In genomic region chr1:181889670-181890069, GRCm38 (mm10) we compare ENCODE assay signal across 20 mouse cellular contexts.
"Had no signal": no experiment of that assay in that cellular context is flagged by ENCODE, and none has a peak within 500 bp of the region (broad histone marks: within the 10 kb centered on the region; RNA-seq: fewer than 3 reads in every experiment).

No protein-coding gene starts in this region.

- H3K27me3 ChIP-seq: heart, embryonic 13.5 days; heart, embryonic 15.5 days; hindbrain, embryonic 12.5 days; intestine, embryonic 15.5 days; limb, embryonic 13.5 days; limb, embryonic 15.5 days had no signal

- DNase-seq: gastrocnemius, adult 2 months; gastrocnemius, postnatal 10 days; gastrocnemius, postnatal 25 days; heart, adult 2 months; heart, postnatal 4 days; kidney, adult 18-20 months; kidney, adult 8-10 months; kidney, postnatal 10 days; kidney, postnatal 25 days; kidney, postnatal 4 days; left cerebral cortex, postnatal 4 days had no signal

- H3K9me3 ChIP-seq: heart, embryonic 13.5 days; heart, embryonic 15.5 days; hindbrain, embryonic 10.5 days; hindbrain, embryonic 12.5 days; intestine, embryonic 15.5 days; limb, embryonic 13.5 days; limb, embryonic 15.5 days had no signal

- H3K4me2 ChIP-seq: heart, embryonic 15.5 days; hindbrain, embryonic 12.5 days; limb, embryonic 15.5 days had no signal

- H3K27ac ChIP-seq: gastrocnemius, adult 2 months; heart, adult 2 months; heart, embryonic 13.5 days; heart, embryonic 15.5 days; hindbrain, embryonic 12.5 days; intestine, embryonic 15.5 days; layer of hippocampus, adult 2 months; left cerebral cortex, adult 2 months; limb, embryonic 13.5 days; limb, embryonic 15.5 days had no signal

- H3K36me3 ChIP-seq: heart, embryonic 13.5 days; heart, embryonic 15.5 days; hindbrain, embryonic 10.5 days; hindbrain, embryonic 12.5 days; intestine, embryonic 15.5 days; limb, embryonic 13.5 days; limb, embryonic 15.5 days had no signal

- H3K9ac ChIP-seq: heart, embryonic 15.5 days; hindbrain, embryonic 12.5 days; limb, embryonic 13.5 days; limb, embryonic 15.5 days had no signal

- H3K4me3 ChIP-seq: gastrocnemius, adult 2 months; heart, adult 2 months; heart, embryonic 13.5 days; heart, embryonic 15.5 days; hindbrain, embryonic 10.5 days; hindbrain, embryonic 12.5 days; intestine, embryonic 15.5 days; layer of hippocampus, adult 2 months; left cerebral cortex, adult 2 months; limb, embryonic 13.5 days; limb, embryonic 15.5 days had no signal
